Mouse (Mus musculus): ENCODE results near the gene Unc45b. TPM values are rescaled to one million over a fixed set of nuclear protein-coding genes. Genes with fewer than 3 reads are reported as not detected.

Gene Unc45b
- total and polyA plus RNA-seq, 3 experiments: 0.08 to 0.26 TPM; not detected in 1

DNA sequence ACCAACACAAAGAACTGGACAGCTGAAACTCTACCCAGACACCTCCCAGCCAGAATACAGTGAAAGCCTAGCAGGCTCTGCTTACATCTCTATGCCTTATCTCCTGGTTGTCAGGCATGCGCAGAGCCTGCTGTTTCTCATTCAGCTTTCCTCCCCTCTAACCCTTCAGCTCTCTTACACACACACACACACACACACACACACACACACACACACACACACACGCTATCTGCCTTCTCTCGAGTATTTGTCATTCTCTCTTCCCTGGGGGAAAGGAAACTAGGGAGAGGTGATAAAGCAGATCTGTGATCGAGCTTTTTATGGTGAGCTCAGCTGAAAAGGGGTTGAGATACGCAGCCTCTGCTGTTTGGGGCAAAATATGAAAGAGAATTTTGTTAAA, 35.4 kb upstream of the Unc45b start:
- no peak overlapping the region for H3K4me2 ChIP-seq (ENCODE audit: insufficient read depth, low read depth, poor library complexity, severe bottlenecking)
- H3K9me3 ChIP-seq (replicated peaks; ENCODE audit: low read length): peaks cover 15% of the 10 kb centered on the region
- H3K4me1 ChIP-seq (ENCODE audit: control insufficient read depth in 1 of 2, insufficient read depth in 2 of 2): no peaks in the 10 kb centered on the region
- no peak overlapping the region for H3K4me3 ChIP-seq (replicated peaks in 1 of 3; ENCODE audit: low read depth in 2 of 3, low read length in 2 of 3, poor library complexity in 1 of 3)
- no peak for DNase-seq (ENCODE audit: extremely low read depth)
- no peak overlapping the region for H3K27ac ChIP-seq (ENCODE audit: insufficient read depth, low read depth)
- in situ Hi-C loops (cut with MboI; ENCODE audit: low pct_ligation_motif_present, low pct_unique_long_range_greater_than_20kb, low sequenced_read_pairs) (no loop called here), dilution Hi-C loops (cut with MboI; ENCODE audit: extremely low pct_ligation_motif_present, extremely low pct_unique_long_range_greater_than_20kb, low sequenced_read_pairs) (no loop called here)
- no peak overlapping the region for H3K9ac ChIP-seq (ENCODE audit: insufficient read depth, low read depth)
- no peaks in the 10 kb centered on the region for H3K27me3 ChIP-seq (replicated peaks)
- H3K79me2 ChIP-seq (replicated peaks; ENCODE audit: control insufficient read depth, extremely low read depth, insufficient read depth, poor library complexity, severe bottlenecking): peaks cover 2% of the 10 kb centered on the region
- TF ChIP-seq JUND (conservative IDR thresholded peaks at IDR 0.05; ENCODE audit: low read depth, low read length): no peak
- TF ChIP-seq SMC3 (IDR thresholded peaks at IDR 0.05; ENCODE audit: low read depth, low read length): no peak
- TF ChIP-seq RAD21 (IDR thresholded peaks at IDR 0.05; ENCODE audit: low read depth, low read length): no peak
- TF ChIP-seq CHD1 (IDR thresholded peaks at IDR 0.05; ENCODE audit: low read depth, low read length): no peak
- no peak for TF ChIP-seq ZNF384 (IDR thresholded peaks at IDR 0.05; ENCODE audit: low read depth, low read length)
- TF ChIP-seq TBP (conservative IDR thresholded peaks at IDR 0.05; ENCODE audit: low read depth, low read length): no peak
- no peak for TF ChIP-seq EP300 (IDR thresholded peaks at IDR 0.05; ENCODE audit: low read length)
- TF ChIP-seq ETS1 (conservative IDR thresholded peaks at IDR 0.05; ENCODE audit: low read depth, low read length): no peak
- no peak for TF ChIP-seq MAFK (IDR thresholded peaks at IDR 0.05; ENCODE audit: insufficient replicate concordance, low read length)
- TF ChIP-seq GABPA (IDR thresholded peaks at IDR 0.05; ENCODE audit: insufficient replicate concordance, low read depth, low read length): no peak
- TF ChIP-seq POLR2A (IDR thresholded peaks at IDR 0.05; ENCODE audit: low read depth, low read length): no peak
- TF ChIP-seq TCF12 (IDR thresholded peaks at IDR 0.05; ENCODE audit: low read depth, low read length): no peak
- TF ChIP-seq MAX (IDR thresholded peaks at IDR 0.05; ENCODE audit: low read length): no peak
- TF ChIP-seq UBTF (IDR thresholded peaks at IDR 0.05; ENCODE audit: low read depth, low read length): no peak
- TF ChIP-seq NRF1 (IDR thresholded peaks at IDR 0.05; ENCODE audit: low read depth, low read length): no peak
- peaks cover 17 to 38% of the 10 kb centered on the region in 2 experiments for H3K36me3 ChIP-seq (replicated peaks in 1 of 2; ENCODE audit: control insufficient read depth in 1 of 2, insufficient read depth in 1 of 2, low read length in 1 of 2)

DNA sequence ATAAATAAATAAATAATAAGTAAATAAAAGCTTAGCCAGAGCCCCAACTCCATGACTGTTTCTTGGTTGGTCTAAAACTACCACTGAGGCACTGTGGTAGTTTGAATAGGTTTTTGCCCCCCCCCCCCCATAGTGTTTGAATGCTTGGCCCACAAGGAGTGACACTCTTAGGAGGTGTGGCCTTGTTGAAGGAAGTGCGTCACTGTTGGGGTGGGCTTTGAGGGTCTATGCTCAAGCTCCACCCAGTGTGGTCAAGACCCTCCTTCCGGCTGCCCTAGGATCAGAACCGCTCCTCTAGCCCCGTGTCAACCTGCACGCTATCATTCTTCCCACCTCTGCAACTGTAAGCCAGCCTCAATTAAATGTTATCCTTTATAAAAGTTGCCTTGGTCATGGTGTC, 34.7 kb upstream of the Unc45b start:
- TF ChIP-seq ZMIZ1 (IDR thresholded peaks at IDR 0.05; ENCODE audit: low read depth, low read length) (no peak), EP300 (IDR thresholded peaks at IDR 0.05; ENCODE audit: low read length) (no peak), ZKSCAN1 (IDR thresholded peaks at IDR 0.05; ENCODE audit: borderline replicate concordance, low read depth, low read length) (no peak), USF2 (conservative IDR thresholded peaks at IDR 0.05; ENCODE audit: low read depth, low read length) (no peak), MAX (IDR thresholded peaks at IDR 0.05; ENCODE audit: low read length) (no peak), TBP (conservative IDR thresholded peaks at IDR 0.05; ENCODE audit: low read depth, low read length) (no peak), CHD2 (IDR thresholded peaks at IDR 0.05; ENCODE audit: low read length) (no peak), ELF1 (IDR thresholded peaks at IDR 0.05; ENCODE audit: low read depth, low read length) (no peak)
- Histone ChIP-seq H3K79me2 (replicated peaks; ENCODE audit: control insufficient read depth, extremely low read depth, insufficient read depth, poor library complexity, severe bottlenecking) (no peaks in the 10 kb centered on the region), H3K27ac (ENCODE audit: insufficient read depth, low read depth) (no peak overlapping the region), H3K27me3 (replicated peaks) (no peaks in the 10 kb centered on the region), H3K9ac (ENCODE audit: insufficient read depth, low read depth) (no peak overlapping the region), H3K4me3 (replicated peaks in 1 of 3; ENCODE audit: low read depth in 2 of 3, low read length in 2 of 3, poor library complexity in 1 of 3) (no peak overlapping the region), H3K36me3 (replicated peaks in 1 of 2; ENCODE audit: control insufficient read depth in 1 of 2, insufficient read depth in 1 of 2, low read length in 1 of 2) (peaks cover 20 to 41% of the 10 kb centered on the region in 2 experiments), H3K4me1 (ENCODE audit: control insufficient read depth in 1 of 2, insufficient read depth in 2 of 2) (no peaks in the 10 kb centered on the region), H3K9me3 (replicated peaks; ENCODE audit: low read length) (peaks cover 9% of the 10 kb centered on the region), H3K4me2 (ENCODE audit: insufficient read depth, low read depth, poor library complexity, severe bottlenecking) (no peak overlapping the region)
- DNase-seq (ENCODE audit: extremely low read depth): no peak
- dilution Hi-C loops (cut with MboI; ENCODE audit: extremely low pct_ligation_motif_present, extremely low pct_unique_long_range_greater_than_20kb, low sequenced_read_pairs) (no loop called here), in situ Hi-C loops (cut with MboI; ENCODE audit: low pct_ligation_motif_present, low pct_unique_long_range_greater_than_20kb, low sequenced_read_pairs) (no loop called here)
